Mouse (Mus musculus) splenic B cell, adult 2 months (primary cell): ENCODE results near the gene Gm49354.
"Not testable (repeated sequence)": the region's sequence is repeated elsewhere in the genome, so short reads cannot be mapped to it uniquely, and the experiment has no call there.

ENCODE experiments used
- DNase-seq: peaks from one replicate; pipeline ENCODE4 v3.0.0-alpha.2; 2011; ENCODE audit warnings: low read depth, low spot score
- H3K27me3 ChIP-seq: 2 replicates; pipeline ENCODE4 v1.6.1; 2012; ENCODE audit warnings: mild to moderate bottlenecking, low read length, moderate library complexity, mixed read lengths; ENCODE audit not compliant: control insufficient read depth, poor library complexity, insufficient read depth, severe bottlenecking
- H3K36me3 ChIP-seq: 2 replicates; pipeline ENCODE4 v1.6.1; 2012; ENCODE audit warnings: mild to moderate bottlenecking, low read length, moderate library complexity, mixed read lengths; ENCODE audit not compliant: control insufficient read depth, poor library complexity, insufficient read depth, severe bottlenecking

Gm49354 gene

GRCm38 (mm10) chr13:59741697-59742096 is 40.3 kb downstream of the Gm49354 start:
- Histone ChIP-seq H3K36me3 (no peaks in the 10 kb centered on the region), H3K27me3 (no peaks in the 10 kb centered on the region)
- DNase-seq, result peak; percentile 32

GRCm38 (mm10) chr13:59741096-59741495 is 40.9 kb downstream of the Gm49354 start:
- Histone ChIP-seq H3K27me3 (no peaks in the 10 kb centered on the region), H3K36me3 (no peaks in the 10 kb centered on the region)
- DNase-seq, result no peak

DNA sequence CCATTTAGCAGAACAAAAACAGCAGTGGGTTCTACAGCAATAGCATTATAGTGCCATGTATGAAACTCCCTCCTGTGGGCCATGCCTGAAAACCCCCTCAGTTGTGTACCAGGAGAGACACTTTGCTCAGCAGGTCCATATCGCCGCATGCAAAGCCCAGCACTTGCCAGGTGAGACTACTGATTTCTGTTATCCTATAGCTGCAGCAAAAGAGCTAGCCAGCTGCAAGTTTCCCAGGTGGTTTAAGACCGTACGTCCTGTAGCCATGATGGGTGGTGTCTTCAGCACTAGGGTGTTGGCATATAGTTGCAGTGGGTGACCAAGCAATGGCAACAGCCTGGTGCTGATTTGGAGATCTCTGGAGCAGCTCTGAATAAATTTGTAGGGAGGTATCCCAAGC is 42.6 kb downstream of the Gm49354 start:
- Histone ChIP-seq H3K27me3 (no peaks in the 10 kb centered on the region), H3K36me3 (no peaks in the 10 kb centered on the region)
- no peak for DNase-seq

GRCm38 (mm10) chr13:59738455-59738854 is 43.6 kb downstream of the Gm49354 start:
- H3K27me3 ChIP-seq, result no peaks in the 10 kb centered on the region
- no peaks in the 10 kb centered on the region for H3K36me3 ChIP-seq
- no peak for DNase-seq

GRCm38 (mm10) chr13:59735190-59735589 is 46.9 kb downstream of the Gm49354 start:
- H3K27me3 ChIP-seq, result no peaks in the 10 kb centered on the region
- H3K36me3 ChIP-seq, result no peaks in the 10 kb centered on the region
- DNase-seq, result no peak

- not testable (repeated sequence) for DNase-seq, H3K27me3 ChIP-seq, H3K36me3 ChIP-seq
Measured at GRCm38 (mm10) chr13:59734347-59734746, 47.7 kb downstream of the Gm49354 start.

- H3K27me3 ChIP-seq, result no peaks in the 10 kb centered on the region
- no peak for DNase-seq
Measured at GRCm38 (mm10) chr13:59733936-59734335, 48.1 kb downstream of the Gm49354 start.

DNA sequence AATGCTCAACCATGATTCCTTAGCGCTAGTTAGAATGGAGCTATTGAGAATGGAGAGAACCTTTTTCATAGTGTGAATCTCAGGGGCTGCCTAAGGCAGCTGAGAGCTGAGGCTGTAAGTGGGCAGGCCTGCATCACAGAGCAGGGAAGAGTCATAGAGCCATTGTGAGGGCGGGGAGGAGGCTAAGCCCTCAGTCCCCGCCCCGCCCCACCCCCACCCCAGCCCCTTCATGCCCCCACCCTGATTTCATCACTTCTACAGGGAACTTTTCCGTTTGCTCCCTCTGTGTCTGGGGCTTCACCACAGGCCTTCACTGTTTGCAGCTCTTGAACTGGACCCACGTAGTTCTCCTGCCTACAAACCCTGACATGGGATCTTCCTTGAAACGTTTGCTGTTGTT is 50.4 kb downstream of the Gm49354 start, which contains the start of gene Spata31d1d:
TSS of gene Spata31d1d (minus strand) at position 101 of the 400 bp plus-strand sequence.
- H3K36me3 ChIP-seq, result no peaks in the 10 kb centered on the region
- H3K27me3 ChIP-seq, result no peaks in the 10 kb centered on the region
- DNase-seq, result no peak

More at GRCm38 (mm10) chr13:59733936-59734335, 48.1 kb downstream of the Gm49354 start:
- H3K36me3 ChIP-seq, result no peaks in the 10 kb centered on the region

DNA sequence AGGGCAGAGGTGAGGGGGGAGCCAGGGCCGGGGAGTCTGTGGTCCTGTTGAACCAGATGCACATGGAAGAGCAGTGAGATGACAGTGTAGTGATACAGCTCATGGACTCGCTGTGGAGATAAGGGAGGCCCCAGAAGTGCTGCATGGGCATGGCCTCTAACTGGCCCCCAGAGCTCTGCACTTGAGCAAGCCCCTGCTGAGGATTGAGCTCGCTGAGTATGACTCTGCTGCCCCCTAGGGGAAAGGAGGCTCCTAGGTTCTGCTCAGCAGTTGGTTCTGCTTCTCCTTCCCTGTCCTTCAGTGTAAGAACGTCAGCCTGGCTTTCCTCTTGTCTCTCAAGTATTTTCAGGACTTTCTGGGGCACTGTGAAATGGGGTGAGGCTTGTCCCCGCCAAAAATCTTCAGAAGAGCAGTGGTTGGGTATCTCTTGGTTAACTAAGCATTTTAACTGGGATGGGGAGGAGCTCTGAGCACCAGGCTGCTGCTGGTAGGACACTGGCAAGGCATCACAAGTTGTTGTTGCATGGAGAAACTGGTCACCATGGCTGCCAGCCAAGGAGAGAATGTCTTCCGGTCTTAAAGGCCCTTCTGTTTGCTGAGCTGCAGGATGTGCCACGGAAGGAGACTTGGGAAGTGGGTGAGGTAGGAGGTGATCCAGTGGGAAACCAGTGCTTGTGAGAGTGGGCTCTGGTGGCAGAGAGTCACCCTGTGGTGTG is 53.5 kb downstream of the Gm49354 start:
- H3K36me3 ChIP-seq, result no peaks in the 10 kb centered on the region
- H3K27me3 ChIP-seq, result no peaks in the 10 kb centered on the region
- peak; percentile 89 for DNase-seq

- DNase-seq, result no peak
- no peaks in the 10 kb centered on the region for H3K27me3 ChIP-seq
- H3K36me3 ChIP-seq, result no peaks in the 10 kb centered on the region
Measured at GRCm38 (mm10) chr13:59726139-59726867, 55.7 kb downstream of the Gm49354 start.

DNA sequence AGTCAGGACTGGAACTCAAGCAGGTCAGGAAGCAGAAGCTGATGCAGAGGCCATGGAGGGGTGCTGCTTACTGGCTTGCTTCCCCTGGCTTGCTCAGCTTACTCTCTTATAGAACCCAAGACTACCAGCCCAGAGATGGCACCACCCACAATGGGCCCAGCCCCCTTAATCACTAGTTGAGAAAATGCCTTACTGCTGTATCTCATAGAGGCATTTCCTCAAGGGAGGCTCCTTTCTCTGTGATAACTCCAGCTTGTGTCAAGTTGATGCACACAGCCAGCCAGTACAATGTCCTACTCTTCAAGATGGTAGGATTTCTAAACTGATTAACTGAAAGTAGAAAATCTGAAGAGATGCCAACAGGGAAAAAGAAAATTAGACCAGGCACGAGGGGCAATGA is 60.0 kb downstream of the Gm49354 start:
- not testable (repeated sequence) for H3K36me3 ChIP-seq, DNase-seq, H3K27me3 ChIP-seq

DNA sequence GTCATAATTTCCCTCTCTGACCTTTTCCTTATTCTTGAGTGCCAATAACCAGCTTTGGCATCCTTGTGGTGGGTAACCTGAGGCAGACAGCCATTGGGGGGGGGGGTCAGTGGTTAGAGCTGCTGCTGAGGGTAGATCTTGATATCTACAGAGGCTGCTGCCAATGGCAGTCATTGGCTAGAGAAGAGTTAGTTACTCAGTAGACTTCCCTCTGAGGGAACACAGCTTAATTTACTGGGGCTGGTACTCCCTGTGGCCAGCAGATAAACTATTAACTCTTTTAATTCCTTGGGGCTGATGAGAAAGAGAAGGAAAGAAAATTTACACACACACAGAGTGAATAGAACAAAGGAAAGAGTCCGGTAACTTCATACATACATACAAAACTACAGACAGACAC is 62.6 kb downstream of the Gm49354 start:
- DNase-seq, result no peak
- no peaks in the 10 kb centered on the region for H3K36me3 ChIP-seq

DNA sequence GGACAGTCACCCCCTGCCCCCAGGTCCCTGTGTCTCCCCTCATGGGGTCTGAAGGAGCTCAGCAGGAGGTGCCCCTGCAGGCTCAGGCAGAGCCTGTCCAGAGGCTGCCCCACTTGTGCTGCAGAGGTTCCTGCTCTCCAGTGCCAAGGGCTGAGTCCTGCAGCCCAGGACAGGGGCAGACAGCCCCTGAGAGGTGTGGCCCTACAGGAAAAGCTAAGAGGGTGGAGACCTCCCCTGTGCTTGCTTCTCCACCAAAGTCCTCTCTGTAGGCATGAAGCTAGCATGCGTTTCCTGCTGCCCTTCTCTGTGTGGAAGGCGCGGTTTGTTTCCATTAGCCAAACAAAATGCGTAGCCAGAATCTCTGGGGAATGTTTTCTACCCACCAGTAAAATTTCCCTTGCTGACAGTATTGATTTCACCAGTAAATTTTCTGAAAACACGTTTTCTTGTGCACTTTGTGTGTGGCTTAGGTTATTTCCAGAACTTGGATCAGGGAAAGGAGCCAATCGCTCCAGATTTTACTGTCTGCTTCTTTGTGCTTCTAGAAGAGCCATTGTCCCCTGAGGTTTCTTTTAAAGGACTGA is 63.1 kb downstream of the Gm49354 start:
- not testable (repeated sequence) for H3K27me3 ChIP-seq, H3K36me3 ChIP-seq, DNase-seq

More for the DNA sequence above, 62.6 kb downstream of the Gm49354 start:
- H3K27me3 ChIP-seq, result no peaks in the 10 kb centered on the region

GRCm38 (mm10) chr13:59713710-59714109 is 68.3 kb downstream of the Gm49354 start:
- no peaks in the 10 kb centered on the region for H3K27me3 ChIP-seq
- no peaks in the 10 kb centered on the region for H3K36me3 ChIP-seq
- DNase-seq, result peak; percentile 48

GRCm38 (mm10) chr13:59711984-59712383 is 70.1 kb downstream of the Gm49354 start, which contains the start of gene Spata31d1b:
Gene Spata31d1b (plus strand): TSS chr13:59712284.
- H3K36me3 ChIP-seq, DNase-seq, H3K27me3 ChIP-seq: not testable (repeated sequence)
